Mouse (Mus musculus): ENCODE results near the gene Ppargc1a. TPM values are rescaled to one million over a fixed set of nuclear protein-coding genes. Genes with fewer than 3 reads are reported as not detected.

The Ppargc1a gene
- polyA plus RNA-seq, 1 experiment from 2014 or later: 15.8 TPM

GRCm38 (mm10) chr5:51426406-51426805, 141.1 kb downstream of the Ppargc1a start:
- H3K9ac ChIP-seq (ENCODE audit: low read depth, low read length): no peak overlapping the region
- ATAC-seq (ENCODE audit: low FRiP score, low TSS enrichment): no peak
- H3K27ac ChIP-seq (ENCODE audit: low read depth, low read length): no peak overlapping the region
- no peaks in the 10 kb centered on the region for H3K9me3 ChIP-seq (ENCODE audit: control insufficient read depth, low read length)
- H3K4me3 ChIP-seq (ENCODE audit: low read length): no peak overlapping the region
- no peak overlapping the region for H3K4me2 ChIP-seq (replicated peaks; ENCODE audit: low read depth, low read length)
- H3K36me3 ChIP-seq (ENCODE audit: control insufficient read depth, insufficient read depth, low read length): no peaks in the 10 kb centered on the region
- H3K4me1 ChIP-seq (ENCODE audit: control insufficient read depth, insufficient read depth, low read length): no peaks in the 10 kb centered on the region
- H3K27me3 ChIP-seq (ENCODE audit: control insufficient read depth, insufficient read depth, low read length): no peaks in the 10 kb centered on the region

DNA sequence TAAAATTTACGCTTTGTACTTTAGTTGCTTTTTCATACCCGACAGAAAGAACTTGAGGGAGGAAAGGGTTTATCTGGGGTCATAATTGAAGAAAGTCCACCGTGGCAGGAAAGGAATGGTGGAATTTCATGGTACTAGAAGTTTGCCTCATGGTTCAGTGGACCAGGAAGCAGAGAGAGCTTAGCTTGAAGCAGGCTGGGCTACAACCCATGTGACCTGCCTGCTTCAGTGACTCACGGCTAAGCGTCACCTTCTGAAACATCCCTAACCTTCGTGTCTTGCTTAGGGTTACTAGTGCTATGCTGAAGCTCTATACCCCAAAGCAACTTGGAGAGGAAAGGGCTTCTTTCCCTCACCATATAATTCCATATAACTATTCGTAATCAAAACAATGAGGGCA, 151.1 kb downstream of the Ppargc1a start:
- Histone ChIP-seq H3K4me3 (ENCODE audit: low read length) (no peak overlapping the region), H3K9me3 (ENCODE audit: control insufficient read depth, low read length) (no peaks in the 10 kb centered on the region), H3K9ac (ENCODE audit: low read depth, low read length) (no peak overlapping the region), H3K4me1 (ENCODE audit: control insufficient read depth, insufficient read depth, low read length) (0 out of 2 replicates have a peak, but pooled peaks cover 4% of the 10 kb centered on the region), H3K27ac (ENCODE audit: low read depth, low read length) (no peak overlapping the region), H3K36me3 (ENCODE audit: control insufficient read depth, insufficient read depth, low read length) (no peaks in the 10 kb centered on the region), H3K4me2 (replicated peaks; ENCODE audit: low read depth, low read length) (no peak overlapping the region), H3K27me3 (ENCODE audit: control insufficient read depth, insufficient read depth, low read length) (no peaks in the 10 kb centered on the region)
- WGBS: 67% methylated on average over 7 of the region's 7 CpGs
- ATAC-seq (ENCODE audit: low FRiP score, low TSS enrichment): 0 out of 2 replicates have a peak, but pooled peaks have one; percentile 57

DNA sequence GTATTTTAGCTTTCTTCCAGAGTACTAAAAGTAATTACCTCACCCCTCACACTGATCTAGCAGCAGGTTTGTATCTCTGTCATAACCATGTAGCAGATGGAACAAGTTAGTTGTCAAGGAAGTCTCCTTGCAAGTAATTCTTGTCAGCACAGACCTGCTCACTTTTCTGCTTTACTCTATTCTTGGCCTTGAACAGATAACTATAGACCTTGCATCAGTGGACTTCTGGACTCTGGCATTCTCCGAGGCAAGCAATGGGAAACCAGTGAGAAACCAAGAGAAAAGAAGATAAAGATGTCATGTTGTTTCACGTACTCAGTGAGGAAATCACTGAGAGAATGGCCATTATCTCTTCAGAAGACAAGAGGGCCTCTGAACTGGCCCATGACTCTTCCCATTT, 152.1 kb downstream of the Ppargc1a start:
- no peaks in the 10 kb centered on the region for H3K36me3 ChIP-seq (ENCODE audit: control insufficient read depth, insufficient read depth, low read length)

DNA sequence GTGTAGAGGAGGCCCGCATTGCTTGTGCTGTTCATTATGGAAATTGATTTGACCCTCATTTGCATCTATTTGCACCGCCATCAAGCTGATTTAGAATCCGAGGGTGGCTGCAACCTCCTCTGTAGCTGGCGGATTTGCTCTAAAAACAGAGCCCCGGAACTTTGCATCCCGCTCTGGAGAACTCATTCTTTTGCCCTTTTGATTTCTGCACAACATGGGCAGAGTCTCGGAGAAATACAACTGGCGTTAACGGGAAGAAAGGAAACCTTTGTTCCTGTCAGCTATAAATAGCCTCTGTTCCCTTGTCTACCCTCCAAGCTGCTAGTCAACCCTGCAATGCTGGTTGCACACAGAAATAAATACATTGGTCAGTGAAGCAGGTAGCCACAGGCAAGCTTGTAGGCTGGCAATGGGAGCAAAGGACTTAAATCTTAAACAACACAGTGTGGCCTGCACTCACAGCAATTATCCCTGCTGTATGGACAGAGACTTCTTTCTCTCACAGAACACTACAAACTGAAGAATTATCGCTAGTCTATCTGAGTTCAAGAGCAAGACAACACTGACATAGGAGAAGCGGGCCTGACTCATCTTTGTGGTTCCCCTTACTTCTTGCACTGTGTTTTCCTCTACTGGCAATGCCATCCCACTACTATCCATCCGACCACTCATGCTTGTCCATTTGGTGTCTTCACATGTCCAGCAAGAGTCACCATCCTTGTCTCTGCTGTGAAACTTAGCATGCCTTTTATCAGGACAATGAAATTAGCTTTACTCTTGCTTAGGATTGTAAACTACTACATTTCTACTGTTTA, 155.0 kb downstream of the Ppargc1a start:
- 0 out of 2 replicates have a peak overlapping the region, but pooled peaks have one; percentile 6 for H3K4me2 ChIP-seq (replicated peaks; ENCODE audit: low read depth, low read length)
- H3K27me3 ChIP-seq (ENCODE audit: control insufficient read depth, insufficient read depth, low read length): no peaks in the 10 kb centered on the region
- H3K27ac ChIP-seq (ENCODE audit: low read depth, low read length): no peak overlapping the region
- ATAC-seq (ENCODE audit: low FRiP score, low TSS enrichment): no peak
- no peaks in the 10 kb centered on the region for H3K36me3 ChIP-seq (ENCODE audit: control insufficient read depth, insufficient read depth, low read length)
- H3K9ac ChIP-seq (ENCODE audit: low read depth, low read length): no peak overlapping the region
- no peaks in the 10 kb centered on the region for H3K9me3 ChIP-seq (ENCODE audit: control insufficient read depth, low read length)
- WGBS: 37% methylated on average over 12 of the region's 12 CpGs
- H3K4me3 ChIP-seq (ENCODE audit: low read length): no peak overlapping the region
- 0 out of 2 replicates have a peak, but pooled peaks cover 4% of the 10 kb centered on the region for H3K4me1 ChIP-seq (ENCODE audit: control insufficient read depth, insufficient read depth, low read length)

More for the DNA sequence above, 152.1 kb downstream of the Ppargc1a start:
- WGBS: 86% methylated on average over 2 of the region's 2 CpGs
- ATAC-seq (ENCODE audit: low FRiP score, low TSS enrichment): no peak
- Histone ChIP-seq H3K4me3 (ENCODE audit: low read length) (no peak overlapping the region), H3K9me3 (ENCODE audit: control insufficient read depth, low read length) (no peaks in the 10 kb centered on the region), H3K4me2 (replicated peaks; ENCODE audit: low read depth, low read length) (no peak overlapping the region), H3K27ac (ENCODE audit: low read depth, low read length) (no peak overlapping the region), H3K9ac (ENCODE audit: low read depth, low read length) (no peak overlapping the region), H3K27me3 (ENCODE audit: control insufficient read depth, insufficient read depth, low read length) (no peaks in the 10 kb centered on the region), H3K4me1 (ENCODE audit: control insufficient read depth, insufficient read depth, low read length) (0 out of 2 replicates have a peak, but pooled peaks cover 4% of the 10 kb centered on the region)

GRCm38 (mm10) chr5:51410006-51410405, 157.5 kb downstream of the Ppargc1a start:
- Histone ChIP-seq H3K27ac (ENCODE audit: low read depth, low read length) (no peak overlapping the region), H3K4me1 (ENCODE audit: control insufficient read depth, insufficient read depth, low read length) (0 out of 2 replicates have a peak, but pooled peaks cover 4% of the 10 kb centered on the region), H3K4me3 (ENCODE audit: low read length) (no peak overlapping the region), H3K27me3 (ENCODE audit: control insufficient read depth, insufficient read depth, low read length) (no peaks in the 10 kb centered on the region), H3K9me3 (ENCODE audit: control insufficient read depth, low read length) (no peaks in the 10 kb centered on the region), H3K9ac (ENCODE audit: low read depth, low read length) (no peak overlapping the region), H3K36me3 (ENCODE audit: control insufficient read depth, insufficient read depth, low read length) (no peaks in the 10 kb centered on the region), H3K4me2 (replicated peaks; ENCODE audit: low read depth, low read length) (no peak overlapping the region)
- no peak for ATAC-seq (ENCODE audit: low FRiP score, low TSS enrichment)
- WGBS: 83% methylated on average over 1 of the region's 1 CpGs

- no peaks in the 10 kb centered on the region for H3K27me3 ChIP-seq (ENCODE audit: control insufficient read depth, insufficient read depth, low read length)
- H3K9me3 ChIP-seq (ENCODE audit: control insufficient read depth, low read length): no peaks in the 10 kb centered on the region
- 67% methylated on average over 3 of the region's 3 CpGs for WGBS
- H3K27ac ChIP-seq (ENCODE audit: low read depth, low read length): no peak overlapping the region
- no peaks in the 10 kb centered on the region for H3K4me1 ChIP-seq (ENCODE audit: control insufficient read depth, insufficient read depth, low read length)
- no peak for ATAC-seq (ENCODE audit: low FRiP score, low TSS enrichment)
- H3K4me3 ChIP-seq (ENCODE audit: low read length): no peak overlapping the region
- no peak overlapping the region for H3K4me2 ChIP-seq (replicated peaks; ENCODE audit: low read depth, low read length)
- H3K36me3 ChIP-seq (ENCODE audit: control insufficient read depth, insufficient read depth, low read length): no peaks in the 10 kb centered on the region
- H3K9ac ChIP-seq (ENCODE audit: low read depth, low read length): no peak overlapping the region
These were observed 161.1 kb downstream of the Ppargc1a start for GRCm38 (mm10) chr5:51406406-51406805.

All from kidney, embryonic 14.5 days (tissue).